Mouse (Mus musculus) urinary bladder, postnatal 25 days (tissue): ENCODE results near the gene Kbtbd7.
A peak's percentile ranks its signal among the peaks of the same experiment; 100 is the strongest.
"Not testable (repeated sequence)": the region's sequence is repeated elsewhere in the genome, so short reads cannot be mapped to it uniquely, and the experiment has no call there.

Experiments used
- DNase-seq: peaks from one replicate; pipeline ENCODE4 v3.0.0; 2022; ENCODE audit warnings: low spot score

Gene Kbtbd7

GRCm38 (mm10) chr14:79451681-79452590 lies 25.6 kb downstream of the Kbtbd7 start, which contains the start of gene Kbtbd6:
Gene Kbtbd6, plus strand, starts transcription at chr14:79451835.
- peak; percentile 60 for DNase-seq

GRCm38 (mm10) chr14:79452591-79452934 lies 26.3 kb downstream of the Kbtbd7 start:
- not testable (repeated sequence) for DNase-seq

- DNase-seq: no peak
Observed at GRCm38 (mm10) chr14:79460401-79460800, 34.1 kb downstream of the Kbtbd7 start.

GRCm38 (mm10) chr14:79460988-79461387 lies 34.7 kb downstream of the Kbtbd7 start:
- no peak for DNase-seq

GRCm38 (mm10) chr14:79465623-79466022 lies 39.3 kb downstream of the Kbtbd7 start:
- no peak for DNase-seq

- peak; percentile 51 for DNase-seq
Observed at GRCm38 (mm10) chr14:79467621-79468020, 41.3 kb downstream of the Kbtbd7 start.

GRCm38 (mm10) chr14:79473384-79473783 lies 47.1 kb downstream of the Kbtbd7 start:
- no peak for DNase-seq
